Mouse (Mus musculus): ENCODE measurements around the gene Gm15091.
"Not testable (repeated sequence)": the region's sequence is repeated elsewhere in the genome, so short reads cannot be mapped to it uniquely, and the experiment has no call there.

Gm15091 gene

DNA sequence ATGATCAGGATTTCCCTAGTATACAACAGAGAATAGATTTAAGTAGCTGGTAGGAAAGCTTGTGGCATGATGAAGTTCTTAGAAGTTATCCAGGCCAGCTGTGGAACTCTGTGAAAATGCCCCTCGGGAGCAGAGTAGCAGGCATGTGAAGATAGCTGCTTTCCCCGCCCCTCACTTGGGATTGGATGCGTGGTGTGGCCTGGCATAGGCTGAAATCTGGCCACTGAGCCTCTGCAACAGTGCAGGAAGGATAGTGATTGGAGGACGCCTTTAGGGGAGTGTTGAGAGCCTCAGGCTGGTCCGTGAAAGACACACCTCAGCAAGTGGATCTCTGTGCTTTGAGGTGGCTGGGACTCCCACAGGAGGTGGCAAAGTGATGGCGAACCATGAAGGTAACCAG lies at the start of gene Gm15091:
Gene Gm15091, plus strand, starts transcription at position 301 of the 400 bp plus-strand sequence.
- DNase-seq (ENCODE audit: inconsistent age in 2 of 2, low spot score in 1 of 2): not testable (repeated sequence)

All from adrenal gland, adult (tissue).